Mouse (Mus musculus) thymus, adult 18-20 months (tissue): ENCODE measurements around the gene Becn1.

Experiments
- DNase-seq, 2 experiments: peaks; one replicate each; pipeline ENCODE4 v3.0.0; 2022; ENCODE audit warnings: mixed read lengths in 2 of 2

Becn1 gene

GRCm38 (mm10) chr11:101315082-101315650 is 13.1 kb upstream of the Becn1 start:
- no peak for DNase-seq

GRCm38 (mm10) chr11:101314567-101314966 is 12.5 kb upstream of the Becn1 start:
- DNase-seq = no peak

GRCm38 (mm10) chr11:101312150-101312549 is 10.1 kb upstream of the Becn1 start:
- no peak for DNase-seq

- DNase-seq = no peak
These were observed 9.0 kb upstream of the Becn1 start for GRCm38 (mm10) chr11:101311083-101311482.

- DNase-seq = no peak
These were observed 5.7 kb upstream of the Becn1 start for GRCm38 (mm10) chr11:101307744-101308143.

- no peak for DNase-seq
These were observed 635 bp downstream of the Becn1 start for GRCm38 (mm10) chr11:101301299-101302003.

GRCm38 (mm10) chr11:101300881-101301280 is 1.2 kb downstream of the Becn1 start:
- no peak for DNase-seq

GRCm38 (mm10) chr11:101295191-101295590 is 6.9 kb downstream of the Becn1 start:
- DNase-seq = no peak

- no peak for DNase-seq
These were observed 10.9 kb downstream of the Becn1 start for GRCm38 (mm10) chr11:101291231-101291630.

- no peak for DNase-seq
These were observed 14.8 kb downstream of the Becn1 start for GRCm38 (mm10) chr11:101287306-101287705.

- DNase-seq = no peak
These were observed 18.3 kb downstream of the Becn1 start for GRCm38 (mm10) chr11:101283805-101284204.

GRCm38 (mm10) chr11:101282896-101283295 is 19.2 kb downstream of the Becn1 start:
- DNase-seq = no peak

GRCm38 (mm10) chr11:101280837-101281236 is 21.2 kb downstream of the Becn1 start:
- no peak for DNase-seq

- DNase-seq = no peak
These were observed 22.9 kb downstream of the Becn1 start for GRCm38 (mm10) chr11:101279193-101279569.

GRCm38 (mm10) chr11:101278223-101279192 is 23.6 kb downstream of the Becn1 start, which contains the start of the genes Cntd1 and Coa3:
Gene Cntd1, plus strand, starts transcription at chr11:101279012.
Gene Coa3, minus strand, starts transcription at chr11:101279114.
- peak; percentile 70 to 85 for DNase-seq

- DNase-seq = no peak
These were observed 24.5 kb downstream of the Becn1 start for GRCm38 (mm10) chr11:101277381-101278222.

- DNase-seq = no peak
These were observed 25.6 kb downstream of the Becn1 start for GRCm38 (mm10) chr11:101276319-101277070.

GRCm38 (mm10) chr11:101275309-101275708 is 26.8 kb downstream of the Becn1 start:
- DNase-seq = no peak

- no peak for DNase-seq
These were observed 29.6 kb downstream of the Becn1 start for GRCm38 (mm10) chr11:101272446-101272845.

- no peak for DNase-seq
These were observed 32.4 kb downstream of the Becn1 start for GRCm38 (mm10) chr11:101269577-101270116.

- no peak for DNase-seq
These were observed 36.2 kb downstream of the Becn1 start for GRCm38 (mm10) chr11:101265906-101266305.
